Mouse (Mus musculus) cortical plate, adult 2 months (tissue): Measurements from ENCODE around the gene Eif3i.

ENCODE experiments used
- CTCF ChIP-seq: fragments of 200-500 bp; IDR thresholded peaks from 2 replicates; pipeline ENCODE4 v1.5.1; 2011; ENCODE audit warnings: mild to moderate bottlenecking, control low read depth, low read length; ENCODE audit not compliant: insufficient read depth; ENCODE audit errors: extremely low read depth
- POLR2A ChIP-seq: fragments of 200-500 bp; IDR thresholded peaks from 2 replicates; pipeline ENCODE4 v1.6.1; 2011; ENCODE audit warnings: mild to moderate bottlenecking, low read length, control low read depth; ENCODE audit not compliant: insufficient read depth; ENCODE audit errors: extremely low read depth

- TF ChIP-seq POLR2A = peak; percentile 76
- TF ChIP-seq CTCF = no peak
Measured at GRCm38 (mm10) chr4:129623681-129624091, 23.2 kb upstream of the Eif3i start, which contains the start of gene Ccdc28b.
